Mouse (Mus musculus): Measurements from ENCODE around the gene Cttnbp2. TPM values are rescaled to one million over a fixed set of nuclear protein-coding genes. Genes with fewer than 3 reads are reported as not detected.

Cttnbp2 gene
- polyA plus RNA-seq, 1 experiment from 2014 or later: 17.2 TPM

- no peak for ATAC-seq (ENCODE audit: low read depth)
- Histone ChIP-seq H3K9ac (ENCODE audit: low read length) (no peak overlapping the region), H3K4me3 (ENCODE audit: low read length) (no peak overlapping the region), H3K27me3 (ENCODE audit: control insufficient read depth, insufficient read depth, low read depth, low read length) (no peaks in the 10 kb centered on the region), H3K9me3 (ENCODE audit: control insufficient read depth, low read length) (no peaks in the 10 kb centered on the region), H3K4me2 (ENCODE audit: low read depth, low read length) (no peak overlapping the region), H3K36me3 (ENCODE audit: control insufficient read depth, insufficient read depth, low read length) (no peaks in the 10 kb centered on the region), H3K4me1 (replicated peaks; ENCODE audit: control insufficient read depth, insufficient read depth, low read length) (no peaks in the 10 kb centered on the region), H3K27ac (ENCODE audit: low read length) (no peak overlapping the region)
- 73% methylated on average over 1 of the region's 1 CpGs for WGBS
Measured at GRCm38 (mm10) chr6:18477313-18477930, 37.2 kb downstream of the Cttnbp2 start.

GRCm38 (mm10) chr6:18474983-18475382 is 39.7 kb downstream of the Cttnbp2 start:
- Histone ChIP-seq H3K27ac (ENCODE audit: low read length) (no peak overlapping the region), H3K4me3 (ENCODE audit: low read length) (no peak overlapping the region), H3K27me3 (ENCODE audit: control insufficient read depth, insufficient read depth, low read depth, low read length) (no peaks in the 10 kb centered on the region), H3K9me3 (ENCODE audit: control insufficient read depth, low read length) (no peaks in the 10 kb centered on the region), H3K4me2 (ENCODE audit: low read depth, low read length) (no peak overlapping the region), H3K9ac (ENCODE audit: low read length) (no peak overlapping the region), H3K36me3 (ENCODE audit: control insufficient read depth, insufficient read depth, low read length) (no peaks in the 10 kb centered on the region), H3K4me1 (replicated peaks; ENCODE audit: control insufficient read depth, insufficient read depth, low read length) (no peaks in the 10 kb centered on the region)
- WGBS: 80% methylated on average over 2 of the region's 2 CpGs
- no peak for ATAC-seq (ENCODE audit: low read depth)

GRCm38 (mm10) chr6:18474541-18474940 is 40.1 kb downstream of the Cttnbp2 start:
- ATAC-seq (ENCODE audit: low read depth): no peak
- WGBS: 42% methylated on average over 1 of the region's 1 CpGs
- Histone ChIP-seq H3K27ac (ENCODE audit: low read length) (no peak overlapping the region), H3K9ac (ENCODE audit: low read length) (no peak overlapping the region), H3K9me3 (ENCODE audit: control insufficient read depth, low read length) (no peaks in the 10 kb centered on the region), H3K4me3 (ENCODE audit: low read length) (no peak overlapping the region), H3K4me2 (ENCODE audit: low read depth, low read length) (no peak overlapping the region), H3K27me3 (ENCODE audit: control insufficient read depth, insufficient read depth, low read depth, low read length) (no peaks in the 10 kb centered on the region), H3K36me3 (ENCODE audit: control insufficient read depth, insufficient read depth, low read length) (no peaks in the 10 kb centered on the region), H3K4me1 (replicated peaks; ENCODE audit: control insufficient read depth, insufficient read depth, low read length) (no peaks in the 10 kb centered on the region)

GRCm38 (mm10) chr6:18469206-18469605 is 45.4 kb downstream of the Cttnbp2 start:
- Histone ChIP-seq H3K9me3 (ENCODE audit: control insufficient read depth, low read length) (no peaks in the 10 kb centered on the region), H3K36me3 (ENCODE audit: control insufficient read depth, insufficient read depth, low read length) (no peaks in the 10 kb centered on the region), H3K9ac (ENCODE audit: low read length) (no peak overlapping the region), H3K27me3 (ENCODE audit: control insufficient read depth, insufficient read depth, low read depth, low read length) (no peaks in the 10 kb centered on the region), H3K4me2 (ENCODE audit: low read depth, low read length) (no peak overlapping the region), H3K4me3 (ENCODE audit: low read length) (no peak overlapping the region), H3K4me1 (replicated peaks; ENCODE audit: control insufficient read depth, insufficient read depth, low read length) (no peaks in the 10 kb centered on the region), H3K27ac (ENCODE audit: low read length) (no peak overlapping the region)
- no peak for ATAC-seq (ENCODE audit: low read depth)
- 66% methylated on average over 2 of the region's 2 CpGs for WGBS

GRCm38 (mm10) chr6:18467777-18468176 is 46.9 kb downstream of the Cttnbp2 start:
- Histone ChIP-seq H3K27ac (ENCODE audit: low read length) (no peak overlapping the region), H3K9ac (ENCODE audit: low read length) (no peak overlapping the region), H3K4me2 (ENCODE audit: low read depth, low read length) (no peak overlapping the region), H3K4me3 (ENCODE audit: low read length) (no peak overlapping the region), H3K9me3 (ENCODE audit: control insufficient read depth, low read length) (no peaks in the 10 kb centered on the region), H3K27me3 (ENCODE audit: control insufficient read depth, insufficient read depth, low read depth, low read length) (no peaks in the 10 kb centered on the region), H3K36me3 (ENCODE audit: control insufficient read depth, insufficient read depth, low read length) (no peaks in the 10 kb centered on the region), H3K4me1 (replicated peaks; ENCODE audit: control insufficient read depth, insufficient read depth, low read length) (no peaks in the 10 kb centered on the region)
- no peak for ATAC-seq (ENCODE audit: low read depth)
- 42% methylated on average over 2 of the region's 2 CpGs for WGBS

- Histone ChIP-seq H3K4me3 (ENCODE audit: low read length) (no peak overlapping the region), H3K4me2 (ENCODE audit: low read depth, low read length) (no peak overlapping the region), H3K9me3 (ENCODE audit: control insufficient read depth, low read length) (no peaks in the 10 kb centered on the region), H3K27ac (ENCODE audit: low read length) (no peak overlapping the region), H3K36me3 (ENCODE audit: control insufficient read depth, insufficient read depth, low read length) (no peaks in the 10 kb centered on the region), H3K27me3 (ENCODE audit: control insufficient read depth, insufficient read depth, low read depth, low read length) (no peaks in the 10 kb centered on the region), H3K4me1 (replicated peaks; ENCODE audit: control insufficient read depth, insufficient read depth, low read length) (no peaks in the 10 kb centered on the region), H3K9ac (ENCODE audit: low read length) (no peak overlapping the region)
- WGBS: 77% methylated on average over 7 of the region's 7 CpGs
- ATAC-seq (ENCODE audit: low read depth): no peak
Measured at GRCm38 (mm10) chr6:18466227-18466626, 48.4 kb downstream of the Cttnbp2 start.

GRCm38 (mm10) chr6:18465626-18466025 is 49.0 kb downstream of the Cttnbp2 start:
- Histone ChIP-seq H3K27ac (ENCODE audit: low read length) (no peak overlapping the region), H3K9me3 (ENCODE audit: control insufficient read depth, low read length) (no peaks in the 10 kb centered on the region), H3K36me3 (ENCODE audit: control insufficient read depth, insufficient read depth, low read length) (no peaks in the 10 kb centered on the region), H3K4me3 (ENCODE audit: low read length) (no peak overlapping the region), H3K4me1 (replicated peaks; ENCODE audit: control insufficient read depth, insufficient read depth, low read length) (no peaks in the 10 kb centered on the region), H3K27me3 (ENCODE audit: control insufficient read depth, insufficient read depth, low read depth, low read length) (no peaks in the 10 kb centered on the region), H3K4me2 (ENCODE audit: low read depth, low read length) (no peak overlapping the region), H3K9ac (ENCODE audit: low read length) (no peak overlapping the region)
- no peak for ATAC-seq (ENCODE audit: low read depth)
- WGBS: 60% methylated on average over 10 of the region's 10 CpGs

GRCm38 (mm10) chr6:18459657-18460056 is 55.0 kb downstream of the Cttnbp2 start:
- Histone ChIP-seq H3K4me2 (ENCODE audit: low read depth, low read length) (no peak overlapping the region), H3K36me3 (ENCODE audit: control insufficient read depth, insufficient read depth, low read length) (no peaks in the 10 kb centered on the region), H3K9me3 (ENCODE audit: control insufficient read depth, low read length) (no peaks in the 10 kb centered on the region), H3K4me3 (ENCODE audit: low read length) (no peak overlapping the region), H3K9ac (ENCODE audit: low read length) (no peak overlapping the region), H3K27me3 (ENCODE audit: control insufficient read depth, insufficient read depth, low read depth, low read length) (no peaks in the 10 kb centered on the region), H3K4me1 (replicated peaks; ENCODE audit: control insufficient read depth, insufficient read depth, low read length) (no peaks in the 10 kb centered on the region), H3K27ac (ENCODE audit: low read length) (no peak overlapping the region)
- 87% methylated on average over 1 of the region's 1 CpGs for WGBS
- ATAC-seq (ENCODE audit: low read depth): no peak

- Histone ChIP-seq H3K4me1 (replicated peaks; ENCODE audit: control insufficient read depth, insufficient read depth, low read length) (no peaks in the 10 kb centered on the region; the same call in 1 of the 2 replicates), H3K4me3 (ENCODE audit: low read length) (no peak overlapping the region), H3K27me3 (ENCODE audit: control insufficient read depth, insufficient read depth, low read depth, low read length) (no peaks in the 10 kb centered on the region), H3K4me2 (ENCODE audit: low read depth, low read length) (no peak overlapping the region), H3K9ac (ENCODE audit: low read length) (no peak overlapping the region), H3K27ac (ENCODE audit: low read length) (no peak overlapping the region), H3K9me3 (ENCODE audit: control insufficient read depth, low read length) (no peaks in the 10 kb centered on the region), H3K36me3 (ENCODE audit: control insufficient read depth, insufficient read depth, low read length) (no peaks in the 10 kb centered on the region)
- 57% methylated on average over 5 of the region's 5 CpGs for WGBS
- no peak for ATAC-seq (ENCODE audit: low read depth)
Measured at GRCm38 (mm10) chr6:18450551-18451193, 64.0 kb downstream of the Cttnbp2 start.
